Mouse (Mus musculus): ENCODE measurements around the gene Asl. TPM values are rescaled to one million over a fixed set of nuclear protein-coding genes. Genes with fewer than 3 reads are reported as not detected.
A peak's percentile ranks its signal among the peaks of the same experiment; 100 is the strongest.

Asl gene
- total and polyA plus RNA-seq, 3 experiments: 3.2 to 5.9 (median 4.6) TPM

DNA sequence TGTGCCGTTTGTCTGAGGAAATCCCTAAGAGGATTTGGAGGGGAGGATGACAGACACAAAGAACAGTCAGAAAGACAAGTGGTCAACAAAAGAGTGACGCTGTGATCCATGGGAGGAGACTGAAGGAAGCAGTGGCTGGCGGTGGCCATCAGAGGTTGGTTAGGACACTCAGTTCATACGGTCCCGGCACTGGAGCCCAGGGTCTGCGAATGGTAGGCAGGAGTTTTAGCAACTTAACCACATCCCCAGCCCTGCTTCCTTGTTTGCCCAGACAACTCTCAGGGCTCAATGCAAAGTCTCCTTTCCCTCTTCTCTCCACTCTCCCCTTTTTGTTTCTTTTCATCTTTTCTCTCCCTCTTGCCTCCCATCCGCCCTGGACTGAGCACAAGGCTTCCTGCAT, 17.1 kb upstream of the Asl start:
- Histone ChIP-seq H3K36me3 (ENCODE audit: control insufficient read depth, insufficient read depth, low read length) (peaks cover 6% of the 10 kb centered on the region; the same call in 1 of the 2 replicates), H3K79me2 (replicated peaks; ENCODE audit: control insufficient read depth, insufficient read depth, low read length) (no peaks in the 10 kb centered on the region), H3K4me3 (no peak overlapping the region), H3K27me3 (ENCODE audit: control insufficient read depth, insufficient read depth, low read length) (no peaks in the 10 kb centered on the region), H3K4me1 (ENCODE audit: control insufficient read depth, insufficient read depth, low read length) (peaks cover 17% of the 10 kb centered on the region), H3K9ac (ENCODE audit: low read depth, low read length) (no peak overlapping the region), H3K27ac (0 out of 2 replicates have a peak overlapping the region, but pooled peaks have one; percentile 20)
- WGBS: 70% methylated on average over 7 of the region's 7 CpGs
- intact Hi-C loops (cut with DNase I): no loop called here
- no peak for TF ChIP-seq POLR2A (IDR thresholded peaks at IDR 0.05; ENCODE audit: insufficient read depth, low read depth, low read length)
- no peak for TF ChIP-seq CTCF (IDR thresholded peaks at IDR 0.05)
- no peak for TF ChIP-seq EP300 (IDR thresholded peaks at IDR 0.05; ENCODE audit: insufficient read depth, low read depth, low read length)
- DNase-seq: no peak

DNA sequence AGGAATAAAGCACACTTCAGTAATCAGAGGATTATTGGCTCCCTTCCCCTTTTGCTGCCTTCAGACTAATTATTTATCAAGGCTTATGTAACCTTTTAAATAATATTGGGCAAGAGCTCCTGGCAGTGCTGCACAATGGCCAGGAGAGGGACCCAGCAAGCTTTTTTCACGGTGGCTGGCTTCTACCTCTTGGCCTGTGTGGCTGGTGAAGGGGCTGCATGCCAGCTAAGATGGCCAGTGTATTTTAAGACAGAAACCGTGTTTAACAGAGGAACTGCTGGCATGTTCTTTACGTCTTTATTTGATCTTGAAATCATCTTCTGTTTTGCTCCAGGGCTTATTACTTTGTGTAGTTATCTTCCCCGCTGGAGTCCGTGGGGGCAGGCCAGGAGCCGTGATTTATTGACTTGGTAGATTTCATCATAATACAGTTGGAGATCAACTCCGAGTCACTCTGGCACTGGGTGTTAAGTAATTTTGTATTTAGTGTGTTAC, 15.2 kb upstream of the Asl start:
- peak; percentile 56 to 64 for DNase-seq
- Histone ChIP-seq H3K36me3 (ENCODE audit: control insufficient read depth, insufficient read depth, low read length) (peaks cover 6% of the 10 kb centered on the region; the same call in 1 of the 2 replicates), H3K4me1 (ENCODE audit: control insufficient read depth, insufficient read depth, low read length) (peaks cover 15% of the 10 kb centered on the region), H3K79me2 (replicated peaks; ENCODE audit: control insufficient read depth, insufficient read depth, low read length) (no peaks in the 10 kb centered on the region), H3K27me3 (ENCODE audit: control insufficient read depth, insufficient read depth, low read length) (no peaks in the 10 kb centered on the region), H3K9ac (ENCODE audit: low read depth, low read length) (no peak overlapping the region), H3K27ac (peak overlapping the region; percentile 27; the same call in 1 of the 2 replicates), H3K4me3 (no peak overlapping the region)
- TF ChIP-seq POLR2A (IDR thresholded peaks at IDR 0.05; ENCODE audit: insufficient read depth, low read depth, low read length): no peak
- TF ChIP-seq EP300 (IDR thresholded peaks at IDR 0.05; ENCODE audit: insufficient read depth, low read depth, low read length): peak; percentile 84
- peak; percentile 91 for TF ChIP-seq CTCF (IDR thresholded peaks at IDR 0.05)
- intact Hi-C loops (cut with DNase I): loop anchor here (1.0 to 5.0 kb wide), 3 partner anchors 19 to 95 kb away; no protein-coding TSS in a partner anchor
- WGBS: 54% methylated on average over 7 of the region's 7 CpGs

DNA sequence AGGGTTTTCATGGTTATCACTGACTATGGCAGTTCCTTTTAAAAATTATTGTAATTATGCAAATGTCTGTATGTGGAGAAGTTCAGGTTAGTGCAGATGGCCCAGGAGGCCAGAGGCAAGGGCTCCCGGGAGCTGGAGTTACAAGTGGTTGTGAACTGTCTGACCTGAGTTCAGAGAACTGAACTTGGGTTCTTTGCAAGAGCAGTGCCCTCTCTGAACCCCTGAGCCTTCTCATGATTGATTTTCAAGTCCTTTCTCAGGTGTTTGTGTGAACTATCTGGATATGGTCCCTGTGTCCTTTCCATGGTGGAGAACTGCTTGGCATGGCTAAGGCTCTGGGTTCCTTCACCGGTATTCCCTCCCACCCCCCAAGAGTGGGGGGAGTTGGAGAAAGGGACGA, 14.7 kb upstream of the Asl start:
- WGBS: 86% methylated on average over 3 of the region's 3 CpGs
- H3K9ac ChIP-seq (ENCODE audit: low read depth, low read length): no peak overlapping the region
- peak overlapping the region; percentile 27; the same call in 1 of the 2 replicates for H3K27ac ChIP-seq
- peaks cover 6% of the 10 kb centered on the region; the same call in 1 of the 2 replicates for H3K36me3 ChIP-seq (ENCODE audit: control insufficient read depth, insufficient read depth, low read length)
- no peak for DNase-seq
- H3K4me3 ChIP-seq: no peak overlapping the region
- peaks cover 12% of the 10 kb centered on the region for H3K4me1 ChIP-seq (ENCODE audit: control insufficient read depth, insufficient read depth, low read length)
- intact Hi-C loops (cut with DNase I): loop anchor here (1.0 to 5.0 kb wide), 3 partner anchors 19 to 96 kb away; no protein-coding TSS in a partner anchor
- no peaks in the 10 kb centered on the region for H3K27me3 ChIP-seq (ENCODE audit: control insufficient read depth, insufficient read depth, low read length)
- H3K79me2 ChIP-seq (replicated peaks; ENCODE audit: control insufficient read depth, insufficient read depth, low read length): no peaks in the 10 kb centered on the region
- TF ChIP-seq POLR2A (IDR thresholded peaks at IDR 0.05; ENCODE audit: insufficient read depth, low read depth, low read length) (no peak), CTCF (IDR thresholded peaks at IDR 0.05) (no peak), EP300 (IDR thresholded peaks at IDR 0.05; ENCODE audit: insufficient read depth, low read depth, low read length) (no peak)

DNA sequence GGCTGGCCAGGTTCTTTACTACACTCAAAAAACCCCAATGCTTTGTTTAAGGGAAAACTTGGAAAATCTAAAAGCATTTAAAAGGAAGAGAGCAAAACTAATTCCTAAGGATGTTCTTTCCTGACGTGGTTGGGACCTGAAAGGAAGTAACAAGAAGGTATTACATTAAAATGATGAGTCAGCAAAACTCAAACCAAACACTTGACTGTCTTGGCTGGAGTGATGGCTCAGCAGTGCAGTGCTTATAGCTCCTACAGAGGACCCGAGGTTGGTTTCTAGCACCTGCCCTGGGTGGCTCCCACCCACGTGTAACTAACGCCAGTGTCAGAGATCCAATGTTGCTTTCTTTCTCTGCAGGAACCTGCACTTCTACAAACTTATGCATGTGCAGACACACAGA, 12.2 kb upstream of the Asl start:
- 86% methylated on average over 4 of the region's 4 CpGs for WGBS
- no peak overlapping the region for H3K4me3 ChIP-seq
- TF ChIP-seq CTCF (IDR thresholded peaks at IDR 0.05) (no peak), POLR2A (IDR thresholded peaks at IDR 0.05; ENCODE audit: insufficient read depth, low read depth, low read length) (no peak), EP300 (IDR thresholded peaks at IDR 0.05; ENCODE audit: insufficient read depth, low read depth, low read length) (no peak)
- H3K4me1 ChIP-seq (ENCODE audit: control insufficient read depth, insufficient read depth, low read length): peaks cover under 1% of the 10 kb centered on the region
- DNase-seq: no peak
- H3K36me3 ChIP-seq (ENCODE audit: control insufficient read depth, insufficient read depth, low read length): no peaks in the 10 kb centered on the region
- H3K79me2 ChIP-seq (replicated peaks; ENCODE audit: control insufficient read depth, insufficient read depth, low read length): no peaks in the 10 kb centered on the region
- intact Hi-C loops (cut with DNase I): loop anchor here (5.0 kb wide), 1 partner anchor 36 kb away; no protein-coding TSS in a partner anchor
- H3K27ac ChIP-seq: no peak overlapping the region
- no peak overlapping the region for H3K9ac ChIP-seq (ENCODE audit: low read depth, low read length)
- H3K27me3 ChIP-seq (ENCODE audit: control insufficient read depth, insufficient read depth, low read length): no peaks in the 10 kb centered on the region

DNA sequence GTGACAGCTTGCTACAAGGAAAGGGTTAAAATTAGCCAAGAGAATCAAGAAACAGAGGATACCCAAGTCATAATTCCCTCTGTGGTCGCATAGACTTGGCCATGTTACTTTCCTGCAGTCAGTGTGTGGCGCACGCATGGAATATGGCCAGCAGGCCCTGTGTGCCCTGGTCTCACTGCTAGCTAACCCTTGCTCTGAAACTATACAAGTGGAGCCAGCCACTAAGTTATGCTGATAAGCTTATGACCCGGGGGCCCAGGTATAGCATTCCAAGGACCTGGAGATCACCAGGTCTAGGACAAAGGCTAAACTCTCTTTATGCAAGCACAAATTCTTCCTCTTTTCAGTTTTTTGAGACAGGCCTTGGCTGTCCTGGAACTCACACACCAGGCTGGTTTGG, 11.8 kb upstream of the Asl start:
- no peak overlapping the region for H3K27ac ChIP-seq
- no peaks in the 10 kb centered on the region for H3K36me3 ChIP-seq (ENCODE audit: control insufficient read depth, insufficient read depth, low read length)
- no peak for DNase-seq
- no peaks in the 10 kb centered on the region for H3K27me3 ChIP-seq (ENCODE audit: control insufficient read depth, insufficient read depth, low read length)
- intact Hi-C loops (cut with DNase I): loop anchor here (5.0 kb wide), 1 partner anchor 37 kb away; no protein-coding TSS in a partner anchor
- WGBS: 95% methylated on average over 4 of the region's 4 CpGs
- TF ChIP-seq CTCF (IDR thresholded peaks at IDR 0.05): no peak
- TF ChIP-seq EP300 (IDR thresholded peaks at IDR 0.05; ENCODE audit: insufficient read depth, low read depth, low read length): no peak
- no peak for TF ChIP-seq POLR2A (IDR thresholded peaks at IDR 0.05; ENCODE audit: insufficient read depth, low read depth, low read length)
- no peaks in the 10 kb centered on the region; the same call in 1 of the 2 replicates for H3K4me1 ChIP-seq (ENCODE audit: control insufficient read depth, insufficient read depth, low read length)
- H3K79me2 ChIP-seq (replicated peaks; ENCODE audit: control insufficient read depth, insufficient read depth, low read length): no peaks in the 10 kb centered on the region
- no peak overlapping the region for H3K9ac ChIP-seq (ENCODE audit: low read depth, low read length)
- no peak overlapping the region for H3K4me3 ChIP-seq

DNA sequence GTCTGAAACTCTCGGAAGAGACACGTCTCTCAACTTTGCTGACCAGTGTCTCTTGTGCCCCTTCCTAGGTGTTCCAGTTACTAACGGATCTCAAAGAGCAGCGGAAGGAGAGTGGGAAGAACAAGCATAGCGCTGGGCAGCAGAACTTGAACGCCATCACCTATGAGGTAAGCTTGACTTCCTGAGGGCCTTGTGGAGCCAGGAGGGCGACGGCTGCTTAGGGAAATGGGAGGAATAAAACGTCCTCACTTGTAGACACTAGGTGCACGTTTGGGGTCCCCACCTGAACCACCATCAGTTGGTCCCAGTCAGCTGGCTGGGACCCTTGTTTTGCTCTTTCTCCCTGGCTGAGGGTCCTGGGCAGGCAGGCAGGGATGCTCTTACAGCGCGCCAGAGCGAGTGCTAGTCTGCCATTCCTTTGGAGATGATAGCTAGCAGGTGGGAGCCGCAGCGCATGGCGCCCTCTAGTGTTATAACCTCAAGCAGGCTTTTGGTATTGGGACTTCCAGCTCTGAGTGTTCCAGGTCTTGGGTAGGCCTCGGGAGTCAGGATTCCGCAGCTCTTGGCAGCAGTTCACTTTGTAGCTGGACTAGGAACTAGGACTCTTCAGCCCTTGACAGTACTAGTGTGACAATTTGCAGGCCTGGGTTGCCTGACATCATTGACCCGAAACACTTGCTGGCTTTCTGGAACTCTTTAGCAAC, 8.9 kb upstream of the Asl start:
- no peak overlapping the region for H3K4me3 ChIP-seq
- H3K27me3 ChIP-seq (ENCODE audit: control insufficient read depth, insufficient read depth, low read length): no peaks in the 10 kb centered on the region
- no peaks in the 10 kb centered on the region for H3K36me3 ChIP-seq (ENCODE audit: control insufficient read depth, insufficient read depth, low read length)
- 55% methylated on average over 19 of the region's 19 CpGs for WGBS
- DNase-seq: peak; percentile 69 to 80
- H3K27ac ChIP-seq: no peak overlapping the region
- 0 out of 2 replicates have a peak, but pooled peaks have one; percentile 41 for TF ChIP-seq EP300 (IDR thresholded peaks at IDR 0.05; ENCODE audit: insufficient read depth, low read depth, low read length)
- no peak for TF ChIP-seq POLR2A (IDR thresholded peaks at IDR 0.05; ENCODE audit: insufficient read depth, low read depth, low read length)
- peak; percentile 89 for TF ChIP-seq CTCF (IDR thresholded peaks at IDR 0.05)
- intact Hi-C loops (cut with DNase I): loop anchor here (1.0 to 2.0 kb wide), 2 partner anchors 15 to 35 kb away; partner anchors contain the start of gene Gusb
- H3K79me2 ChIP-seq (replicated peaks; ENCODE audit: control insufficient read depth, insufficient read depth, low read length): no peaks in the 10 kb centered on the region; the same call in 1 of the 2 replicates
- H3K4me1 ChIP-seq (ENCODE audit: control insufficient read depth, insufficient read depth, low read length): no peaks in the 10 kb centered on the region
- no peak overlapping the region for H3K9ac ChIP-seq (ENCODE audit: low read depth, low read length)

Measured in heart, adult 2 months (tissue).